Mouse (Mus musculus): Measurements from ENCODE around the gene Arhgef2. TPM values are rescaled to one million over a fixed set of nuclear protein-coding genes. Genes with fewer than 3 reads are reported as not detected.

Arhgef2 gene
- polyA plus RNA-seq, 1 experiment, result 302 TPM

DNA sequence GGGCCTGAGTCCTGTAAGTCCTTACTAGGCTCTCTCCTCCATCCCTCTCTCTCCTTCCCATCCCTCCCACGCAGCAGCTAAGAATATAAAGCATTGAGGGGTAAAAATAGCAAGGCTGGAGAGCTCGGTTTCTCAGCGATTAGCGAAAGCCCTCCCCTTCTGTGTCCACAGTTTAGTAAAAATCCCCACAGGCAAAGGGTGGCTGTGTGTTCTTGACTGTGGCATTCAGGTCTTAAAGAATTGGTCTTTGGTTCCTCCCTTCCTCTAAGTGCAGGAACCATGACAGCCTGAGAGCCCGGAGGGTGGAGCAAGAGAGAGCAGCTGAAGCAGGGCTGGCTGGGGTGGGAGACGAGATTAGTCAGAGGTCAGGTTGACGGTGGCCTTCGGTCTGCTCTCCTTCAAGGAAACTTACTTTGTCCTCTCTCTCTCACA is 30.8 kb downstream of the Arhgef2 start:
- Histone ChIP-seq H3K4me3 (replicated peaks) (no peak overlapping the region), H3K36me3 (replicated peaks; ENCODE audit: low read length) (peaks cover 95% of the 10 kb centered on the region), H3K4me1 (peaks cover 52% of the 10 kb centered on the region), H3K9me3 (no peaks in the 10 kb centered on the region), H3K27me3 (replicated peaks) (no peaks in the 10 kb centered on the region)
- TF ChIP-seq FLI1 (IDR thresholded peaks at IDR 0.05; ENCODE audit: low read length) (no peak), GATA1 (IDR thresholded peaks at IDR 0.05; ENCODE audit: borderline replicate concordance, low read length) (no peak)

DNA sequence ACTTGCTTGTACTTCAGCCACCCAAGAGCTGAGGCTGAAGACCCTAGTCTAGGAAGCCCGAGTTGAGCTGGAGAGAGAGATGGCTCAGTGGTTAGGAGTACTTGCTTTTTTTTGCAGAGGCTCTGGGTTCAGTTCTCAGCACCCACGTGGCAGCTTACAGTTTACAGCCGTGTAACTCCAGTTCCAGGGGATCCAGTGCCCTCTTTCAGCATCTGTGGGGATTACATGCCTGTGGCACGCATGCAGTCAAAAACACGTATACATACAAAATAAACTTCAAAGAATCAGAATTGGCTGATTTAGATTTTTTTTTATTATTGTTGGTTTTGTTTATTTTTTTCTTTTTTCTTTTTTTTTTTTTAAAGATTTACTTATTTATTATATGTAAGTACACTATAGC is 31.4 kb downstream of the Arhgef2 start:
- Histone ChIP-seq H3K9me3 (no peaks in the 10 kb centered on the region), H3K27me3 (replicated peaks) (no peaks in the 10 kb centered on the region), H3K4me1 (peaks cover 46% of the 10 kb centered on the region), H3K4me3 (replicated peaks) (no peak overlapping the region), H3K36me3 (replicated peaks; ENCODE audit: low read length) (peaks cover 95% of the 10 kb centered on the region)
- TF ChIP-seq GATA1 (IDR thresholded peaks at IDR 0.05; ENCODE audit: borderline replicate concordance, low read length), result no peak

DNA sequence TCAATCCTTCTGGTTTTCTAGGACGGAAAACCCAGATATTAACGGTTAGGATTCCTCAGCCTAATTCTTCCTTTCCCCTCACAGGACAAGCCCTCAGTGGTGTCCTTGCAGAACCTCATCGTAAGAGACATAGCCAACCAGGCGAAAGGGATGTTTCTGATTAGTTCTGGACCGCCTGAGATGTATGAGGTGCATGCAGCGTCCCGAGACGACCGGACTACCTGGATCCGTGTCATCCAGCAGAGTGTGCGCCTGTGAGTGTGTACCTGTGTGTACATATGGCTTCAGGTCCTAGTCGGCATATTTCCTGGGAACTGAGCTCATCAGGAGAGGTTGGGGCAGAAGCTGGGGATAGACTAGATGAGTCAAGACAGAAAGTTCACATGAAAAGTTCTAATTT is 33.5 kb downstream of the Arhgef2 start:
- Histone ChIP-seq H3K36me3 (replicated peaks; ENCODE audit: low read length) (peaks cover 95% of the 10 kb centered on the region), H3K4me1 (peaks cover 27% of the 10 kb centered on the region), H3K9me3 (no peaks in the 10 kb centered on the region), H3K27me3 (replicated peaks) (no peaks in the 10 kb centered on the region), H3K4me3 (replicated peaks) (no peak overlapping the region)
- TF ChIP-seq GATA1 (IDR thresholded peaks at IDR 0.05; ENCODE audit: borderline replicate concordance, low read length), result no peak
- TF ChIP-seq FLI1 (IDR thresholded peaks at IDR 0.05; ENCODE audit: low read length), result no peak

DNA sequence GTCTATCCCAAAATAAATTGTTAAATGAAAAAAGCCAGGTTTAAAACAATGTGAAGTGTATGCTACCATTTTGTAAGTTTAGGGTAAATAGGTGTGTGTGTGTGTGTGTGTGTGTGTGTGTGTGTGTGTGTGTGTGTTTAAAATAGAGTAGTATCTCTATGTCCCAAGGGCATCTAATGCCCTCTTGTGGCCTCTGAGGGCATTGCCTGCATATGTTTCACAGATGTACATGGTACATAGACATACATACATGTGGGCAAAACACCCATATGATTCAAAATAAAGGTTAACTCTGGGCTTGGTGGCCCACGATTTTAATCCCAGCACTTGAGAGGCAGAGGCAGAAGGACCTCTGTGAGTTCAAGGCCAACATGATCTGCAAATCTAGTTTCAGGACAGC is 34.9 kb downstream of the Arhgef2 start:
- H3K4me3 ChIP-seq (replicated peaks), result no peak overlapping the region
- H3K4me1 ChIP-seq, result peaks cover 13% of the 10 kb centered on the region
- no peaks in the 10 kb centered on the region for H3K9me3 ChIP-seq
- H3K36me3 ChIP-seq (replicated peaks; ENCODE audit: low read length), result peaks cover 95% of the 10 kb centered on the region
- TF ChIP-seq FLI1 (IDR thresholded peaks at IDR 0.05; ENCODE audit: low read length) (no peak), GATA1 (IDR thresholded peaks at IDR 0.05; ENCODE audit: borderline replicate concordance, low read length) (no peak)
- no peaks in the 10 kb centered on the region for H3K27me3 ChIP-seq (replicated peaks)

DNA sequence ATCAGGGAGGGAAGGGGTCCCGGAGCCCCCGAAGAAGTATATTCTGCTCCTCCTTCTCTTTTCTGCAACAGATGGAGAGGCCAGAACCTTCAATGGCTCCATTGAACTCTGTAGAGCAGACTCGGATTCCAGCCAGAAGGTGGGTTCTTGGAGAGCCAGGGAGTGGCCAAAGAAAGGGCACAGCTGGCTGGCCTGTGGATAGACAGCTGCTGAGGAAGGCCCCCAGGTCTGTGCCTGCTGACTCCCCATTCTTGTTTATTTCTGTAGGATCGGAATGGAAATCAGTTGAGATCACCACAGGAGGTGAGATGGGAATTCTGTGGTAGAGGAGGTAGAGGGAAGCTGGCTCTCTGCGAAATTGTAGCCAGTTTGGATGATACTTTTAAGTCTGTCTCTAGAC is 37.3 kb downstream of the Arhgef2 start:
- Histone ChIP-seq H3K36me3 (replicated peaks; ENCODE audit: low read length) (peaks cover 96% of the 10 kb centered on the region), H3K4me1 (peaks cover 28% of the 10 kb centered on the region)
- no peak for TF ChIP-seq FLI1 (IDR thresholded peaks at IDR 0.05; ENCODE audit: low read length)
- TF ChIP-seq GATA1 (IDR thresholded peaks at IDR 0.05; ENCODE audit: borderline replicate concordance, low read length), result no peak

DNA sequence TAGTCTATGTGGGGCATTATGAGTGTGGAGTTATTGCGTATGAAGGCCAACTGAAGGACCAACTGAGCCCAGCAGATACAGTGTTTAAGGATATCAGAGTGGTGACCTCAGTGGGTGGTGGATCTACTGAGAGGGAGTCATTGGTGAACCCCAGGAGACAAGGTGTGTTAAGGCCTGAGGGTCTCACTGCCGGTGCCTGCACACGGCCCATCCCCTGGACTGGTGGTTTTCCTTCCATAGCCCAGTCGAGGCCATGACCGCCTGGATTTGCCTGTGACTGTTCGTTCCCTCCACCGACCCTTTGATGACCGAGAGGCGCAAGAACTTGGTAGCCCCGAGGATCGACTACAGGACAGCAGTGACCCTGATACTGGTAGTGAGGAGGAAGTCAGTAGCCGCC is 40.2 kb downstream of the Arhgef2 start:
- Histone ChIP-seq H3K27me3 (replicated peaks) (no peaks in the 10 kb centered on the region), H3K36me3 (replicated peaks; ENCODE audit: low read length) (peaks cover 95% of the 10 kb centered on the region), H3K4me3 (replicated peaks) (no peak overlapping the region), H3K4me1 (peaks cover 47% of the 10 kb centered on the region), H3K9me3 (no peaks in the 10 kb centered on the region)
- TF ChIP-seq FLI1 (IDR thresholded peaks at IDR 0.05; ENCODE audit: low read length), result no peak

More for the DNA sequence above, 37.3 kb downstream of the Arhgef2 start:
- no peaks in the 10 kb centered on the region for H3K9me3 ChIP-seq
- no peak overlapping the region for H3K4me3 ChIP-seq (replicated peaks)
- no peaks in the 10 kb centered on the region for H3K27me3 ChIP-seq (replicated peaks)

DNA sequence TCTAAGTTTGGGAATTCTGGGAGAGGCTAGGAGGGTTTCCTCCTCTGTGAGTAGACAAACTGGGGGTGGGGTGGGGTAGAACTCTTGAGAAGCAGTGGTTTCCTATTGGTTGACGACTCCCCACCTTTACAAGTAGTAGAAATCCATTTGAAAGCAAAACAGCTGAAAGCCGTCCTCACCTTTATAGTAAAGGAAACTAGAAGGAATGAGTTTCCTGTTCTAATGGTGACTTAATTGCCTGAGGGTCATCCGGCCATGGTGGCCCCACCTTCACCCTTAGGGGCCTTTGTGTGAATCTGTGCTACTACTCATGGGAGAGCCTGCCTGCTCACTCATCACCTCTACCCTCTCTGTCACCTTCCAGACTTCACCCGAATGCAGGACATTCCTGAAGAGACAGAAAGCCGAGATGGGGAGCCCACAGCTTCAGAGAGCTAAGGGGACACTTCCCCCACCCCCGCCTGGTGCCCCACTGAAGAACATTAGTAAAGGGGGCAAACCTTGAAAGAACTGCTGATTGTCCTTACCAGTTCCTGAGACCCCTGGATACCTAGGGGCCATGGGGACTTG is 40.7 kb downstream of the Arhgef2 start:
- TF ChIP-seq GATA1 (IDR thresholded peaks at IDR 0.05; ENCODE audit: borderline replicate concordance, low read length) (no peak), FLI1 (IDR thresholded peaks at IDR 0.05; ENCODE audit: low read length) (no peak)
- Histone ChIP-seq H3K4me3 (replicated peaks) (no peak overlapping the region), H3K9me3 (no peaks in the 10 kb centered on the region), H3K27me3 (replicated peaks) (no peaks in the 10 kb centered on the region), H3K4me1 (peaks cover 53% of the 10 kb centered on the region), H3K36me3 (replicated peaks; ENCODE audit: low read length) (peaks cover 91% of the 10 kb centered on the region)

DNA sequence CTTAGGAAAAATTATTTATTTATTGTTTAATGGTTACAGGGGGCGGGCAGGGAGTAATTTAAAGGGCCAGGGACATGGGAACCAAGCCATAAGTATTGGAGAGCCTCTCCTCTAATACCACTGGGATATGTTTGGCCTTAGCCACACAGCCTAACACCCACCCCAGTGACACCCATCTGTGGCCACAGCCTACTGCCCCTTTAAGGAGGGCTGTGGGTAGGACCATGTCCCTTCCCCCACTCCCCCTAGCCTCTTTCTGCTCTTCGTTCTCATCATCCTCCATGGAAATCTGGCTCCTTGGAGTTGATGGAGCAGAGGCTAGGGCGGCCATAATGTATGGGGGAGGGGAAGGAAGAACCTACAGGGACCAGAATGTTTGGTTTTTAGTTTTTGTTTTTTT is 41.3 kb downstream of the Arhgef2 start:
- Histone ChIP-seq H3K4me3 (replicated peaks) (no peak overlapping the region), H3K4me1 (peaks cover 58% of the 10 kb centered on the region), H3K27me3 (replicated peaks) (no peaks in the 10 kb centered on the region), H3K9me3 (no peaks in the 10 kb centered on the region), H3K36me3 (replicated peaks; ENCODE audit: low read length) (peaks cover 85% of the 10 kb centered on the region)
- TF ChIP-seq FLI1 (IDR thresholded peaks at IDR 0.05; ENCODE audit: low read length) (no peak), GATA1 (IDR thresholded peaks at IDR 0.05; ENCODE audit: borderline replicate concordance, low read length) (no peak)

DNA sequence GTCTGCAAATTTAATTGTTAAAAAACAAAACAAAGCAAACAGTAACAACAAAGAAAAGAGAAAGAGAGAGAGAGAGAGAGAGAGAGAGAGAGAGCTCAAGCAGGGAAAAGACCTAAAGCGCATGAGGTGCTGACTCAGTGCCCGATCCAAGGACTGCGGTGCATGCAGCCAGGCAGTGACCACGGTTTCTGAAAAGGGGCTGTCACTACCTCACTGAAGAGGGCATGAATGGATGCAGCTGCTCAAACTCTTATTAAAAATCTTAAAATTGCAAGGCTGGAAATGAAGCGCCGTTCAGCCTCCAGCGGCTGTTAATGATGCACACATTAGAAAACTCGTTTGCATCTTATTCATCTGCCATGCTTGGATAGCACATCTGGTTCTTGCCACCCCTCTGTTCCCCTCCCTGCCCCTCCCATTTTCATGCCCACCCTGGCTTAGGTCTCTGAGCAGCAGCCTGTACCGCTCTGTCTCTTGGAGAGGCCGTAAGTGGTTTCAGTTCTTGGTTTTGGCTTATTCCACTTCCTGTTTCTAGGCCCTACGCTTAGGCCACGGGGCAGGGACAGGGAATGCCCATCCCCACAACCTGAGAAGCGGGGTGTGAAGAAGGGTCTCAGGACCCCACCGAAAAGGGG is 42.1 kb downstream of the Arhgef2 start:
- H3K27me3 ChIP-seq (replicated peaks), result no peaks in the 10 kb centered on the region
- TF ChIP-seq FLI1 (IDR thresholded peaks at IDR 0.05; ENCODE audit: low read length) (no peak), GATA1 (IDR thresholded peaks at IDR 0.05; ENCODE audit: borderline replicate concordance, low read length) (no peak)
- H3K4me3 ChIP-seq (replicated peaks), result no peak overlapping the region
- H3K9me3 ChIP-seq, result no peaks in the 10 kb centered on the region
- peaks cover 77% of the 10 kb centered on the region for H3K36me3 ChIP-seq (replicated peaks; ENCODE audit: low read length)
- H3K4me1 ChIP-seq, result peaks cover 67% of the 10 kb centered on the region

DNA sequence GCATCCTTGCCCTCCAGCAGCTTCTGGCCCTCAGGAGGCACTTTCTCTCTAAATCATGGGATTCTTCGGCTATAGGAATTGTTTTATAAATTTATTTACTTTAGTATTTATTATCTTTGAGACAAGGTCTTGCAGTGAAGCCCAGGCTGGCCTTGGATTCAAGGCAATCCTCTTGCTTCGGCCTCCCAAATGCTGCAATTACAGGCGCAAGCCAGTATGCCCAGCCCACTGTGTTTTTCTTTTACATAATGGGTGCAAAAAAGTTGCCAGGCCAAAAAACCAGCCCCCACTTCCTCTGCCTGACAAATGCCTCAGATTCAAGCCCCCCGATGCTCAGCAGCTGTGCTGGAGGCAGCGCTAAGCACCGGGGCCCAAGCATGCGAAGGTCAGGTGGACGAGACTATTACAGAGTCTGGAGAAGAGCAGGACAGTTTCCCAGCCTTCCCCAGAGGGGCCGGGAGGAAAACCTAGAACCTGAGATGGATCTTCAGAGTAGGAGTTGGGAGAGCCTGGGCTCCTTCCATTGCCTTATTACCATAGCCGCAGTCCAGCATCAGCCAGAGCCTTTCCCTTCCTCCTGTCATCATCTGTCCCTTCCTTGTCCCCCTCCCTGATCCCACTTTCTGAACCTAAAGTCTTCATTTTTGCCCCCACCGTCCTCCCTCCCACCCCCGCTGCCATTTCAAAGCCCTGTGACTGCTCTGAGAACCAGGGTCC is 42.8 kb downstream of the Arhgef2 start:
- Histone ChIP-seq H3K4me3 (replicated peaks) (no peak overlapping the region), H3K27me3 (replicated peaks) (no peaks in the 10 kb centered on the region), H3K4me1 (peaks cover 74% of the 10 kb centered on the region), H3K36me3 (replicated peaks; ENCODE audit: low read length) (peaks cover 70% of the 10 kb centered on the region), H3K9me3 (no peaks in the 10 kb centered on the region)
- TF ChIP-seq FLI1 (IDR thresholded peaks at IDR 0.05; ENCODE audit: low read length) (no peak), GATA1 (IDR thresholded peaks at IDR 0.05; ENCODE audit: borderline replicate concordance, low read length) (no peak)
